ENCODE assay signal across 12 mouse cellular contexts in genomic region chr17:30182063-30182462, GRCm38 (mm10).
"Had no signal": no experiment of that assay in that cellular context is flagged by ENCODE, and none has a peak within 500 bp of the region (broad histone marks: within the 10 kb centered on the region; RNA-seq: fewer than 3 reads in every experiment).

No protein-coding gene starts in this region.

- H3K4me2 ChIP-seq: limb, embryonic 15.5 days; liver, embryonic 12.5 days; lung, embryonic 15.5 days; midbrain, embryonic 13.5 days had no signal

- H3K27me3 ChIP-seq: limb, embryonic 15.5 days; liver, embryonic 12.5 days; lung, embryonic 15.5 days; midbrain, embryonic 13.5 days had no signal

- H3K9me3 ChIP-seq: limb, embryonic 15.5 days; liver, embryonic 12.5 days; lung, embryonic 15.5 days; midbrain, embryonic 13.5 days had no signal

- DNase-seq: kidney, adult 8-10 months; kidney, postnatal 36 days; layer of hippocampus, adult 9-11 months; layer of hippocampus, postnatal 36 days; lung, postnatal 14 days; thymus, postnatal 4 days had no signal

- ATAC-seq: liver, embryonic 12.5 days; midbrain, embryonic 13.5 days had no signal

- H3K27ac ChIP-seq: kidney, postnatal 0 days; limb, embryonic 15.5 days; liver, embryonic 12.5 days; lung, embryonic 15.5 days; macrophage; midbrain, embryonic 13.5 days had no signal

- H3K4me3 ChIP-seq: limb, embryonic 15.5 days; liver, embryonic 12.5 days; lung, embryonic 15.5 days; midbrain, embryonic 13.5 days had no signal

- H3K9ac ChIP-seq: limb, embryonic 15.5 days; liver, embryonic 12.5 days; lung, embryonic 15.5 days; midbrain, embryonic 13.5 days had no signal
